Mouse (Mus musculus) layer of hippocampus, adult 9-10 months (tissue): ENCODE measurements around the gene Olfr734.

Experiments
- DNase-seq: peaks from one replicate; pipeline ENCODE4 v3.0.0; 2022; ENCODE audit warnings: low spot score

The Olfr734 gene

DNA sequence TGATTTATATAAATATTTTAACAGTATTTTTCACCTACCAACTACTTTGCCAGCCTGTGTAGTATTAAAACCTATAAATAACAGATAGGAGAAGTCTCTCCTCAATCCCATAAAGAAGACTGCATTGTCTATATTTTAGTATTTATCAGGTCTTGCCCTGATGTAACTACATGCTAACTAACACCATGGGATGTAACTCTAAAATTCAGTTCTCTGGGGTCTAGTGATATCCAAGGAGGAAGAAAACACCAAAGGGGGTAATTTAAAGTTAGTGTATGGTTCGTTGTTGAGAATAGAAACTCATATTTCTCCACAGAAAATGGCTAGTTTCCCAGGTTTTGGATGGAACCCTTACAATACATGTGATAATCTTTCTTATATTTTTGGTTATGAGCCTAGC, at the start of gene Olfr734:
Gene Olfr734, minus strand, starts transcription at position 101 of the 400 bp plus-strand sequence.
- no peak for DNase-seq

DNA sequence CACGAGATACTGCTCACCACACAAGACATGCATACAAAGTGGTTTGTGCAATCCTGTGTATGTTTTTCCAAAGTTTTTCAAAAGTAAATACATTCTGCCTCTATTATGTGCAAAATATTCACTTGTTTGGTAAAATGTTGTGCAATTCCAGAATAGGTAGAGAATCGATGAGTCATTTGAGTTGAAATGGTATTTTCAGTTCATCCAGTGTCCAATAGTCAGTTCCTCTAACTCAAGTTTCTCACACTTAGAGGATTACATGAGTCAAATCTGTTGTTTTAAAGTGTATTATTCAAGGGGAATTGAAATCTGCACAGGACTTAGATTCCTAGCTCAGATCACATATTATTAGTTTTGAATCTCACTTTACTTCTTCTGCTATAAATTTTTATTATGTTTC, 37.0 kb upstream of the Olfr734 start:
- DNase-seq, result no peak

DNA sequence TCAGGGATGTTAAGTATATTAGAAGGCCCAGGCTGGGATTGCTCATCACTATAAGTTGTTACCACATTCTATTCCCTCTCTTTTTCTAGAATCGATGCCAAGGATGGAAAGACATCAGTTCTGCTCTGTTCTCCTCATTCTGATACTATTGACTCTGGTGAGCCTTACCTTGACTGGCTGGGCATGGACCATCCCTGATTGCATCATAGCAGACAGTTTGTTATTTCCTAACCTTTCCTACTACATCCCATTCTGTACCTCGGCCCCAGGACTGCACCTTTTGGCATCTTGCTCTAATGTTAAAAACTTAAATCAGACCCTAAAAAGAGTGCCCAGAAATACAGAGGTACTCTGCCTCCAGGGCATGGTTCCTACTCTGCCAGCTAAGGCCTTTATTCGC, 33.9 kb upstream of the Olfr734 start:
- DNase-seq, result no peak

DNA sequence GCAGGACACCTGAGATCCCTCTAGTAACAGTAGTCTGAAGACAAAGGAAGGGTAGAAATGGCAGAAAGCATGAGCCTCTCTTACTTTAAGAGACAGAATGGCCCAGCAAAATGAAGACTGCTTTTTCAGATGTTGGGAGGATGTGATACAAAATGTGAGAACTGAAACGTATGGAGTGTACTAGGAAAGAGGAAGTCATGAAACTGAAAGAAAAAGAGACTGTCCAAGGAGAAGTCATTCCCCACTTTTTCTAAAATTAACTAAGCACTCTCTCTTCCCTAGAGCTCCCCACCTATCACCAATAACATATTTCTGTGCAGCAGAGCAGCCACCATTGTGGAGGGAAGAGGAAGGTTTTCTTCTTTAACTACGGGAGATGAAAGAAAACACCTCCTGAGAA, 31.0 kb upstream of the Olfr734 start, which contains the start of gene Tlr11:
Gene Tlr11, plus strand, starts transcription at position 322 of the 400 bp plus-strand sequence.
- DNase-seq, result no peak

DNA sequence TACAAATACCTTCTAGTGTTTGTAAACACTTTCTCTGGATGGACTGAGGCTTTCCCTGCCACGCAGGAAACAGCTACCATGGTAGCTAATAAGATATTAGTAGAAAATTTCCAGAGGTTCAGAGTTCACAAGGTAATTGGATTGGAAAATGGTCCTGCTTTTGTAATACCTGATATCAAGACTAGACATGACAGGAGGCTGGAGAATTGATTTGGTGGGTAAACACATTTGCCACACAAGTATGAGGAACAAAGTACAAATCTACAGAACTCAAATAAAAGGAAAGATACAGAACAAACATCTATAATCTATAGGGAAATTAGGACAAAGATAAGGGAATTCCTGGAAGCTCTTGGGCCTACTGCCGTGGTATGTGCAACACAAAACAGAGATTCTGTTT, 30.2 kb upstream of the Olfr734 start:
- DNase-seq, result no peak

DNA sequence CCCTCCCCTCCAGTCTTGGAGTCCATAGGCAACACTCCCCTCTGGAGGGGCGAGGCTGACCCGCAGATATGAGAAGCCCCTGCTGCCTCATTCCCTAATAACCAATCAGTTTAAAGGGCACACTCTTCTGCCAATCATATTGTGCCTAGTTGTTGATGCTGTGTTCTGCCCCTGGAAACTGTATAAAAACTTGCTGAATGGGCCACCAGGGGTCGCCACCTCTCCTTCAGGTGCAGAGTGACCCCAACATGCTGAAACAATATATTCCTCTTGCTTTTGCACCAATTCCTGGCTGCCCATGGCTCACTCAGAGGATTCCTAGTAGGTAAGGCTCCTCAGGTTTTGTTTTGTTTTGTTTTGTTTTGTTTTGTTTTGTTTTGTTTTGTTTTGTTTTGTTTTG, 25.9 kb upstream of the Olfr734 start:
- DNase-seq, result no peak

DNA sequence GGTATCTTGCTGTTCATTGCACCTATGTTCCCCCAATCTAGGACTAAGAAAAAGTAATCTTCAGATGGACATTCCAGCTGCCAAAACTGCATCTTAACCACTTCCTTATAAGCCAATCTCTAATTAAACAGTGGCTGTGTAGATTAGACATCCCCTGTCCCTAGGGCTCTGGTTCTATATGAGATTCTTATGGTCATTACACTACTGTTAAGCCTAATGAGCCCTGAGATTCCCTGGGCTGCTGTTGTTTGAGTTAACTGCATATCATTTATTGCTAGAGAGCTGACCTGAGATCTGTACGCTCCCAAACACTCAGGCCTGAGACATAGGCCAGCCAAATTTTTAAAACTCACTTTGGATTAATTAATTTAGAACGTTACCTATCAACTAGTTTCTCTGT, 22.2 kb upstream of the Olfr734 start, which contains the start of gene Olfr735:
Gene Olfr735, minus strand, starts transcription at position 77 of the 400 bp plus-strand sequence.
- no peak for DNase-seq

DNA sequence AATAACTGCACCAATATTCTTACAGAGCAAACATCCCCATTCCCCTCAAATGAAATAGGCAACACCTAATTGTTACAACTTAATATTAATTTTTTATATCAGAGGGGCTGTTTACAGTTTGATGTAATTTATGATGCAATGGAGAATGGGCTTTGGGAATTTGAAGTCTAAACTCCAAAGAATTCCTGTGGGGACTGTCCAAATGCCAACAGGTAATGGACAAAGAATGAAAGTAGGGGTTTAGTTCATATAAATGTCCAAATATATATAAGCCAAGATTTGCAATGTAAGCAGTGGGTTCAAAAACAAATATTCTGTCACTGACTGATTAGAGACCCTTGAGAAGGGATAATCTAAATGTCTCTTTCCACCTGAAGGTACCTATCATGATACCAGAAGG, 25.1 kb downstream of the Olfr734 start, which contains the start of gene Olfr733:
Gene Olfr733, minus strand, starts transcription at position 101 of the 400 bp plus-strand sequence.
- no peak for DNase-seq

DNA sequence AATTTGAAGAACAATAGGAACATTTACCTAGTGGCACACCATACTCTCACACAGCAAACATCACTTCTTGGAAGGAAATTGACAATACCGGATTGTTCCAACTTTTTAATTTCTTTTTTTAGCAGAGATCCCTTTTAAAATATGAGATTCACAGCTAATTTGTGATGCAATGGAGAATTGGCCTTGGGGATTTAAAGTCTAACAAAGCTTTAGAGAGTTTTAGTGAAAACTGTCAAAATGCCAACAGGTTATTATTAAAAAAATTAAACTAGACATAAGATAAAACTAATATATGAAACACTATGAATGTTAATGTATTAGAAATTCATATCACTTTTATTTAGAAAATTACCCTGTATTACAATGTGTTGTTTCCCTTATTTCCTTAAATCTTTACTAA, 42.5 kb downstream of the Olfr734 start, which contains the start of gene Olfr732:
Gene Olfr732, minus strand, starts transcription at position 101 of the 400 bp plus-strand sequence.
- DNase-seq, result no peak
